Mouse (Mus musculus): ENCODE measurements around the gene Tmem131l.

GRCm38 (mm10) chr3:83973339-83973738 lies 66.6 kb downstream of the Tmem131l start:
- TF ChIP-seq CTCF (IDR thresholded peaks at IDR 0.05; ENCODE audit: extremely low read depth, insufficient read depth, low read length) (no peak), POLR2A (IDR thresholded peaks at IDR 0.05; ENCODE audit: extremely low read depth, insufficient read depth, low read length) (no peak)
